ENCODE assay signal across 13 mouse cellular contexts in genomic region chr11:80067558-80067957, GRCm38 (mm10). TPM values are rescaled to one million over a fixed set of nuclear protein-coding genes. Genes with fewer than 3 reads are reported as not detected.
DNase-seq lines count a peak whose midpoint lies in the region; ATAC-seq and TF ChIP-seq lines count a peak whose summit lies in the region.
"Had no signal": no experiment of that assay in that cellular context is flagged by ENCODE, and none has a peak within 500 bp of the region (broad histone marks: within the 10 kb centered on the region; RNA-seq: fewer than 3 reads in every experiment).

No protein-coding gene starts in this region.

- H3K4me3 ChIP-seq in lung, postnatal 0 days (ENCODE audit: low read depth, low read length) = no peak overlapping the region
- no peak overlapping the region for H3K4me3 ChIP-seq in bone marrow, adult 2 months (replicated peaks; ENCODE audit: control insufficient read depth, low read depth, low read length)
- H3K4me3 ChIP-seq: heart, adult 2 months; limb, embryonic 15.5 days had no signal

- no peaks in the 10 kb centered on the region for H3K9me3 ChIP-seq in lung, postnatal 0 days (ENCODE audit: low read length)
- H3K9me3 ChIP-seq: limb, embryonic 15.5 days had no signal

- peak; percentile 32 for DNase-seq in lung, postnatal 0 days (ENCODE audit: low spot score)
- no peak for DNase-seq in lung, postnatal 10 days
- peak; percentile 32 to 52 for DNase-seq in thymus, postnatal 36 days
- no peak for DNase-seq in frontal cortex, postnatal 10 days (ENCODE audit: low spot score in 2 of 2)
- no peak for DNase-seq in layer of hippocampus, adult 18-20 months (ENCODE audit: low spot score in 2 of 2)
- DNase-seq: adrenal gland, postnatal 10 days; cerebellum, adult 11-12 months; forebrain, postnatal 0 days; heart, adult 2 months had no signal

- no peak overlapping the region for H3K9ac ChIP-seq in lung, postnatal 0 days (replicated peaks; ENCODE audit: low read depth)
- H3K9ac ChIP-seq: forebrain, postnatal 0 days; limb, embryonic 15.5 days had no signal

- no peak for TF ChIP-seq CTCF in lung, postnatal 0 days (IDR thresholded peaks at IDR 0.05)
- no peak for TF ChIP-seq CTCF in bone marrow, adult 2 months (IDR thresholded peaks at IDR 0.05; ENCODE audit: control insufficient read depth, insufficient read depth, low read length)

- H3K4me2 ChIP-seq in lung, postnatal 0 days (replicated peaks; ENCODE audit: low read depth, low read length) = no peak overlapping the region
- H3K4me2 ChIP-seq: limb, embryonic 15.5 days had no signal

- H3K27me3 ChIP-seq in lung, postnatal 0 days (replicated peaks; ENCODE audit: insufficient read depth, low read length) = no peaks in the 10 kb centered on the region
- H3K27me3 ChIP-seq: limb, embryonic 15.5 days had no signal

- TF ChIP-seq POLR2A in bone marrow, adult 2 months (IDR thresholded peaks at IDR 0.05; ENCODE audit: borderline replicate concordance, control insufficient read depth, low read depth, low read length) = no peak

- peak overlapping the region; percentile 16; the same call in 1 of the 2 replicates for H3K27ac ChIP-seq in lung, postnatal 0 days (ENCODE audit: low read length)
- H3K27ac ChIP-seq in bone marrow, adult 2 months (ENCODE audit: control insufficient read depth, insufficient read depth, low read depth, low read length, poor library complexity) = peak overlapping the region; percentile 75
- H3K27ac ChIP-seq: heart, adult 2 months; limb, embryonic 15.5 days had no signal

- no peak for ATAC-seq in lung, postnatal 0 days
- peak; percentile 89 for ATAC-seq in megakaryocyte, adult 5-6 weeks (ENCODE audit: poor library complexity, severe bottlenecking)
- ATAC-seq: forebrain, postnatal 0 days; hindbrain, embryonic 16.5 days had no signal

- no peak for TF ChIP-seq EP300 in lung, postnatal 0 days (IDR thresholded peaks at IDR 0.05)

- WGBS in lung, postnatal 0 days = 56% methylated on average over 5 of the region's 5 CpGs
- WGBS in bone marrow, adult 2 months = 16% methylated on average over 5 of the region's 5 CpGs

- peaks cover 4% of the 10 kb centered on the region; the same call in 1 of the 2 replicates for H3K4me1 ChIP-seq in lung, postnatal 0 days (ENCODE audit: insufficient read depth, low read depth, low read length)
- peaks cover 5% of the 10 kb centered on the region for H3K4me1 ChIP-seq in bone marrow, adult 2 months (ENCODE audit: control insufficient read depth, insufficient read depth, low read length)

- no peaks in the 10 kb centered on the region for H3K36me3 ChIP-seq in lung, postnatal 0 days (ENCODE audit: insufficient read depth, low read length)

RNA-seq across cellular contexts. Expression of gene Crlf3, which starts 13.2 kb away (rescaled TPM):
- 40.8 and 42.4 TPM in 2 replicates for polyA plus RNA-seq in lung, postnatal 0 days (2015; fragmentation: Nextera tagmentation; extraction: Ambion mirVana)
- polyA plus RNA-seq in bone marrow, adult 2 months (2011; ENCODE audit: insufficient read depth, insufficient read length, low replicate concordance, missing spikeins) = 35.5 and 47.8 TPM in 2 replicates
- 87.6 and 93.5 TPM in 2 replicates for total RNA-seq in megakaryocyte, adult 5-6 weeks (2015)
- total RNA-seq in megakaryocyte, adult 5-6 weeks (2017) = 121 and 127 TPM in 2 replicates
- 10 to 100 TPM; 16.6 to 27.7 TPM for total RNA-seq in layer of hippocampus, adult 18-20 months (2021)

RNA-seq across cellular contexts. Expression of gene Atad5, which starts 21.6 kb away (rescaled TPM):
- polyA plus RNA-seq in lung, postnatal 0 days (2015; fragmentation: Nextera tagmentation; extraction: Ambion mirVana) = 1.7 and 2.0 TPM in 2 replicates
- polyA plus RNA-seq in bone marrow, adult 2 months (2011; ENCODE audit: insufficient read depth, insufficient read length, low replicate concordance, missing spikeins) = 19.4 and 23.1 TPM in 2 replicates
- total RNA-seq in megakaryocyte, adult 5-6 weeks (2015) = 22.8 and 23.3 TPM in 2 replicates
- 18.0 and 27.4 TPM in 2 replicates for total RNA-seq in megakaryocyte, adult 5-6 weeks (2017)
- total RNA-seq in layer of hippocampus, adult 18-20 months (2021) = 1 to 10 TPM; 2.6 to 3.1 TPM

Comparison
In these comparisons a context has a peak if more than half of its experiments do, and no peak if none do; other contexts are left out.
1. DNase-seq: peak in lung, postnatal 0 days (single experiment) and thymus, postnatal 36 days (2 of 2); none in lung, postnatal 10 days (single experiment), frontal cortex, postnatal 10 days (0 of 2) and layer of hippocampus, adult 18-20 months (0 of 2).
2. RNA of gene Atad5, which starts 21.6 kb away (total RNA-seq): 18.0 to 27.4 TPM in megakaryocyte, adult 5-6 weeks; 2.6 to 3.1 TPM in layer of hippocampus, adult 18-20 months; every median in the first group is over 4 times any median in the second.